Comparison of ENCODE assay signal across 42 mouse cellular contexts in genomic region chr11:100010682-100011081, GRCm38 (mm10). TPM values are rescaled to one million over a fixed set of nuclear protein-coding genes. Genes with fewer than 3 reads are reported as not detected.
"Had no signal": no experiment of that assay in that cellular context is flagged by ENCODE, and none has a peak within 500 bp of the region (broad histone marks: within the 10 kb centered on the region; RNA-seq: fewer than 3 reads in every experiment).

No protein-coding gene starts in this region.

- H3K9ac ChIP-seq: forebrain, postnatal 0 days; heart, embryonic 13.5 days; heart, embryonic 15.5 days; hindbrain, embryonic 13.5 days; hindbrain, embryonic 15.5 days; limb, embryonic 13.5 days; limb, embryonic 15.5 days; liver, embryonic 12.5 days; liver, embryonic 14.5 days had no signal

- H3K27ac ChIP-seq: heart, embryonic 13.5 days; heart, embryonic 15.5 days; hindbrain, embryonic 13.5 days; hindbrain, embryonic 15.5 days; hindbrain, postnatal 0 days; limb, embryonic 13.5 days; limb, embryonic 15.5 days; liver, embryonic 12.5 days; liver, embryonic 14.5 days had no signal

- H3K9me3 ChIP-seq: heart, embryonic 13.5 days; heart, embryonic 15.5 days; hindbrain, embryonic 13.5 days; hindbrain, embryonic 15.5 days; limb, embryonic 13.5 days; limb, embryonic 15.5 days; liver, embryonic 12.5 days had no signal

- H3K36me3 ChIP-seq: heart, embryonic 13.5 days; heart, embryonic 15.5 days; hindbrain, embryonic 13.5 days; hindbrain, embryonic 15.5 days; limb, embryonic 13.5 days; limb, embryonic 15.5 days; liver, embryonic 12.5 days had no signal

- H3K27me3 ChIP-seq: heart, embryonic 15.5 days; hindbrain, embryonic 13.5 days; hindbrain, embryonic 15.5 days; limb, embryonic 13.5 days; limb, embryonic 15.5 days; liver, embryonic 12.5 days had no signal

- H3K4me3 ChIP-seq: heart, embryonic 13.5 days; heart, embryonic 15.5 days; hindbrain, embryonic 13.5 days; hindbrain, embryonic 15.5 days; limb, embryonic 13.5 days; limb, embryonic 15.5 days; liver, embryonic 12.5 days had no signal

- H3K4me1 ChIP-seq: heart, embryonic 13.5 days; heart, embryonic 15.5 days; hindbrain, embryonic 13.5 days; hindbrain, embryonic 15.5 days; limb, embryonic 13.5 days; limb, embryonic 15.5 days; liver, embryonic 12.5 days had no signal

- ATAC-seq: forebrain, postnatal 0 days; hindbrain, postnatal 0 days; intestine, embryonic 16.5 days; liver, embryonic 12.5 days had no signal

- H3K4me2 ChIP-seq: heart, embryonic 11.5 days; heart, embryonic 13.5 days; heart, embryonic 15.5 days; hindbrain, embryonic 13.5 days; hindbrain, embryonic 15.5 days; limb, embryonic 13.5 days; limb, embryonic 15.5 days; liver, embryonic 12.5 days had no signal

- DNase-seq: forebrain, postnatal 0 days; gastrocnemius, postnatal 14 days; gastrocnemius, postnatal 36 days; heart, adult 18-20 months; heart, postnatal 14 days; kidney, adult 11 months; kidney, adult 2 months; kidney, postnatal 25 days; layer of hippocampus, adult 9-11 months; layer of hippocampus, postnatal 36 days; left cerebral cortex, postnatal 4 days had no signal

RNA-seq across cellular contexts. Expression of gene Krt33a, which starts 5.3 kb away (rescaled TPM):
- total RNA-seq: forebrain, postnatal 0 days; gastrocnemius, adult 8-10 months; gastrocnemius, postnatal 36 days; heart, adult 18-20 months; heart, adult 8-10 months; heart, postnatal 14 days; hematopoietic stem cell, adult 5-6 weeks; hindbrain, postnatal 0 days; layer of hippocampus, adult 18-20 months; layer of hippocampus, adult 8-10 months; layer of hippocampus, postnatal 14 days; layer of hippocampus, postnatal 36 days; left cerebral cortex, adult 18-20 months; left cerebral cortex, adult 8-10 months; left cerebral cortex, postnatal 10 days; left cerebral cortex, postnatal 25 days; liver, adult 2 months had no signal
- polyA plus RNA-seq: forebrain, postnatal 0 days; heart, embryonic 11.5 days; heart, embryonic 13.5 days; heart, embryonic 15.5 days; heart, postnatal 0 days; hindbrain, embryonic 11.5 days; hindbrain, embryonic 13.5 days; hindbrain, embryonic 15.5 days; hindbrain, postnatal 0 days; intestine, embryonic 14.5 days; intestine, embryonic 16.5 days; kidney, adult 2 months; kidney, embryonic 14.5 days; large intestine, adult 2 months; limb, embryonic 11.5 days; limb, embryonic 13.5 days; liver, adult 2 months; liver, embryonic 12.5 days; liver, embryonic 14.5 days; liver, embryonic 16.5 days had no signal

RNA-seq across cellular contexts. Expression of gene Krtap17-1, which starts 16.9 kb away (rescaled TPM):
- total RNA-seq: forebrain, postnatal 0 days; gastrocnemius, adult 18-20 months; gastrocnemius, adult 8-10 months; gastrocnemius, postnatal 14 days; gastrocnemius, postnatal 36 days; heart, adult 18-20 months; heart, adult 8-10 months; heart, postnatal 14 days; hematopoietic stem cell, adult 5-6 weeks; layer of hippocampus, adult 18-20 months; layer of hippocampus, adult 8-10 months; layer of hippocampus, postnatal 14 days; layer of hippocampus, postnatal 36 days; left cerebral cortex, adult 18-20 months; left cerebral cortex, adult 8-10 months; left cerebral cortex, postnatal 10 days; left cerebral cortex, postnatal 25 days; left cerebral cortex, postnatal 4 days; liver, adult 2 months had no signal
- polyA plus RNA-seq: gonadal fat pad, adult 2 months; heart, embryonic 11.5 days; heart, embryonic 13.5 days; heart, embryonic 15.5 days; heart, postnatal 0 days; intestine, embryonic 14.5 days; intestine, embryonic 16.5 days; kidney, adult 2 months; kidney, embryonic 14.5 days; large intestine, adult 2 months; liver, adult 2 months; liver, embryonic 12.5 days; liver, embryonic 14.5 days; liver, embryonic 16.5 days had no signal

RNA-seq across cellular contexts. Expression of gene Krt33b, which starts 19.0 kb away (rescaled TPM):
- total RNA-seq: forebrain, postnatal 0 days; gastrocnemius, adult 18-20 months; gastrocnemius, adult 8-10 months; gastrocnemius, postnatal 36 days; heart, adult 18-20 months; heart, adult 8-10 months; heart, postnatal 14 days; hematopoietic stem cell, adult 5-6 weeks; hindbrain, postnatal 0 days; layer of hippocampus, adult 18-20 months; layer of hippocampus, adult 8-10 months; layer of hippocampus, postnatal 14 days; layer of hippocampus, postnatal 36 days; left cerebral cortex, adult 18-20 months; left cerebral cortex, adult 8-10 months; left cerebral cortex, postnatal 10 days; left cerebral cortex, postnatal 25 days; left cerebral cortex, postnatal 4 days; liver, adult 2 months had no signal
- polyA plus RNA-seq: forebrain, postnatal 0 days; gonadal fat pad, adult 2 months; heart, embryonic 11.5 days; heart, embryonic 13.5 days; heart, embryonic 15.5 days; heart, postnatal 0 days; hindbrain, embryonic 11.5 days; hindbrain, embryonic 13.5 days; hindbrain, embryonic 15.5 days; intestine, embryonic 14.5 days; intestine, embryonic 16.5 days; kidney, adult 2 months; kidney, embryonic 14.5 days; large intestine, adult 2 months; liver, adult 2 months; liver, embryonic 12.5 days; liver, embryonic 14.5 days; liver, embryonic 16.5 days had no signal

RNA-seq across cellular contexts. Expression of gene Krtap16-1, which starts 24.3 kb away (rescaled TPM):
- total RNA-seq: forebrain, postnatal 0 days; gastrocnemius, adult 18-20 months; gastrocnemius, adult 8-10 months; gastrocnemius, postnatal 14 days; gastrocnemius, postnatal 36 days; heart, adult 18-20 months; heart, adult 8-10 months; heart, postnatal 14 days; hematopoietic stem cell, adult 5-6 weeks; hindbrain, postnatal 0 days; layer of hippocampus, adult 18-20 months; layer of hippocampus, adult 8-10 months; layer of hippocampus, postnatal 14 days; layer of hippocampus, postnatal 36 days; left cerebral cortex, adult 18-20 months; left cerebral cortex, adult 8-10 months; left cerebral cortex, postnatal 10 days; left cerebral cortex, postnatal 25 days; left cerebral cortex, postnatal 4 days; liver, adult 2 months had no signal
- polyA plus RNA-seq: forebrain, postnatal 0 days; gonadal fat pad, adult 2 months; heart, embryonic 11.5 days; heart, embryonic 13.5 days; heart, embryonic 15.5 days; heart, postnatal 0 days; hindbrain, embryonic 11.5 days; hindbrain, postnatal 0 days; intestine, embryonic 14.5 days; intestine, embryonic 16.5 days; kidney, adult 2 months; kidney, embryonic 14.5 days; large intestine, adult 2 months; limb, embryonic 11.5 days; limb, embryonic 13.5 days; limb, embryonic 15.5 days; liver, adult 2 months; liver, embryonic 12.5 days; liver, embryonic 14.5 days; liver, embryonic 16.5 days had no signal

RNA-seq across cellular contexts. Expression of gene Krt34, which starts 30.7 kb away (rescaled TPM):
- total RNA-seq: forebrain, postnatal 0 days; gastrocnemius, adult 8-10 months; gastrocnemius, postnatal 14 days; gastrocnemius, postnatal 36 days; heart, adult 18-20 months; heart, adult 8-10 months; heart, postnatal 14 days; hematopoietic stem cell, adult 5-6 weeks; hindbrain, postnatal 0 days; layer of hippocampus, adult 18-20 months; layer of hippocampus, adult 8-10 months; layer of hippocampus, postnatal 14 days; layer of hippocampus, postnatal 36 days; left cerebral cortex, adult 18-20 months; left cerebral cortex, adult 8-10 months; left cerebral cortex, postnatal 10 days; left cerebral cortex, postnatal 25 days; left cerebral cortex, postnatal 4 days; liver, adult 2 months had no signal
- polyA plus RNA-seq: gonadal fat pad, adult 2 months; heart, embryonic 11.5 days; heart, embryonic 13.5 days; heart, embryonic 15.5 days; heart, postnatal 0 days; hindbrain, embryonic 11.5 days; hindbrain, embryonic 13.5 days; hindbrain, embryonic 15.5 days; hindbrain, postnatal 0 days; intestine, embryonic 14.5 days; intestine, embryonic 16.5 days; kidney, adult 2 months; kidney, embryonic 14.5 days; large intestine, adult 2 months; limb, embryonic 11.5 days; limb, embryonic 13.5 days; liver, adult 2 months; liver, embryonic 12.5 days; liver, embryonic 14.5 days; liver, embryonic 16.5 days had no signal
